Mouse (Mus musculus) lung, adult 2 months (tissue): Measurements from ENCODE around the gene Tada1.

Source experiments
- CTCF ChIP-seq: fragments of 200-500 bp; IDR thresholded peaks from 2 replicates; pipeline ENCODE4 v1.5.1; 2011; ENCODE audit warnings: mild to moderate bottlenecking, low read length, control low read depth; ENCODE audit not compliant: insufficient read depth
- POLR2A ChIP-seq: fragments of 200-500 bp; IDR thresholded peaks from 2 replicates; pipeline ENCODE4 v1.6.1; 2011; ENCODE audit warnings: low read depth, mild to moderate bottlenecking, control low read depth, low read length, borderline replicate concordance; ENCODE audit errors: extremely low read depth

GRCm38 (mm10) chr1:166349341-166349740, 29.6 kb upstream of the Tada1 start:
- TF ChIP-seq CTCF (no peak), POLR2A (no peak)
